Mouse (Mus musculus) ES-Bruce4 (cell line): ENCODE data around the gene Cbx8. TPM values are rescaled to one million over a fixed set of nuclear protein-coding genes. Genes with fewer than 3 reads are reported as not detected.

Experiments
- H3K27ac ChIP-seq: 2 replicates; pipeline ENCODE4 v1.5.1; 2012; ENCODE audit warnings: low read length, inconsistent platforms; ENCODE audit not compliant: insufficient read depth
- H3K27me3 ChIP-seq: 2 replicates; pipeline ENCODE4 v1.6.1; 2012; ENCODE audit warnings: mild to moderate bottlenecking, low read length, inconsistent platforms; ENCODE audit not compliant: control insufficient read depth, poor library complexity, insufficient read depth, severe bottlenecking
- H3K36me3 ChIP-seq: 2 replicates; pipeline ENCODE4 v1.6.1; 2012; ENCODE audit warnings: inconsistent platforms, mild to moderate bottlenecking, low read length, moderate library complexity; ENCODE audit not compliant: control insufficient read depth, poor library complexity, insufficient read depth, severe bottlenecking
- H3K4me1 ChIP-seq: one replicate; pipeline ENCODE4 v1.8.1; 2011; ENCODE audit warnings: low read length; ENCODE audit not compliant: control insufficient read depth, insufficient read depth
- H3K4me3 ChIP-seq: 2 replicates; pipeline ENCODE4 v1.5.1; 2011; ENCODE audit warnings: low read depth, mild to moderate bottlenecking, low read length
- H3K9ac ChIP-seq: 2 replicates; pipeline ENCODE4 v1.6.1; 2012; ENCODE audit warnings: low read depth, mild to moderate bottlenecking, inconsistent platforms; ENCODE audit not compliant: poor library complexity, severe bottlenecking
- H3K9me3 ChIP-seq: replicated peaks from 2 replicates; pipeline ENCODE4 v1.6.1; 2012; ENCODE audit warnings: mild to moderate bottlenecking, low read length, inconsistent platforms; ENCODE audit not compliant: control insufficient read depth, poor library complexity, insufficient read depth, severe bottlenecking
- CTCF ChIP-seq: IDR thresholded peaks from one replicate; pipeline ENCODE4 v1.8.1; 2011; ENCODE audit warnings: low read depth, low read length
- EP300 ChIP-seq: IDR thresholded peaks from 2 replicates; pipeline ENCODE4 v1.6.1; 2011; ENCODE audit warnings: low read depth, low read length; ENCODE audit not compliant: insufficient read depth
- POLR2A ChIP-seq: IDR thresholded peaks from one replicate; pipeline ENCODE4 v1.8.1; 2011; ENCODE audit warnings: low read length; ENCODE audit not compliant: insufficient read depth
- polyA plus RNA-seq: library from polyadenylated mRNA; stranded (reverse); fragments of >200 nt; gene quantifications from 2 replicates; pipeline ENCODE4 v1.2.4, GENCODE M21; 2011; ENCODE audit warnings: low read depth; ENCODE audit not compliant: missing spikeins, insufficient read depth, insufficient read length

Cbx8 gene
- polyA plus RNA-seq, result 0.75 and 1.7 TPM in 2 replicates

- Histone ChIP-seq H3K27ac (no peak within 1 kb of the TSS), H3K36me3 (no peaks in the 10 kb centered on the region), H3K27me3 (peaks cover 36% of the 10 kb centered on the region), H3K4me3 (peak within 1 kb of the TSS; percentile 75), H3K9ac (peak within 1 kb of the TSS; percentile 36; the same call in 1 of the 2 replicates), H3K4me1 (no peaks in the 10 kb centered on the region), H3K9me3 (no peaks in the 10 kb centered on the region)
- TF ChIP-seq EP300 (no peak), POLR2A (no peak), CTCF (no peak)
These were observed at the start of gene Cbx8 for GRCm38 (mm10) chr11:119040600-119041324. TSS of gene Cbx8 (minus strand) at chr11:119040969.

- Histone ChIP-seq H3K4me3 (peak overlapping the region; percentile 60), H3K27ac (no peak overlapping the region), H3K36me3 (no peaks in the 10 kb centered on the region), H3K9ac (peak overlapping the region; percentile 54), H3K4me1 (no peaks in the 10 kb centered on the region), H3K9me3 (no peaks in the 10 kb centered on the region), H3K27me3 (peaks cover 43% of the 10 kb centered on the region)
- TF ChIP-seq CTCF (no peak), EP300 (no peak), POLR2A (no peak)
These were observed 49.5 kb upstream of the Cbx8 start for GRCm38 (mm10) chr11:119090076-119090960.

- Histone ChIP-seq H3K4me3 (no peak overlapping the region), H3K4me1 (no peaks in the 10 kb centered on the region), H3K9ac (no peak overlapping the region), H3K27me3 (peaks cover 48% of the 10 kb centered on the region), H3K9me3 (no peaks in the 10 kb centered on the region), H3K36me3 (no peaks in the 10 kb centered on the region), H3K27ac (no peak overlapping the region)
- TF ChIP-seq POLR2A (no peak), EP300 (no peak), CTCF (no peak)
These were observed 48.7 kb upstream of the Cbx8 start for GRCm38 (mm10) chr11:119089235-119090075.

GRCm38 (mm10) chr11:119088391-119089234, 47.8 kb upstream of the Cbx8 start:
- Histone ChIP-seq H3K27ac (no peak overlapping the region), H3K36me3 (no peaks in the 10 kb centered on the region), H3K9me3 (no peaks in the 10 kb centered on the region), H3K4me1 (no peaks in the 10 kb centered on the region), H3K27me3 (peaks cover 54% of the 10 kb centered on the region), H3K9ac (no peak overlapping the region), H3K4me3 (no peak overlapping the region)
- TF ChIP-seq EP300 (no peak), CTCF (no peak), POLR2A (no peak)
